Mouse (Mus musculus): ENCODE data around the gene Elmo2. TPM values are rescaled to one million over a fixed set of nuclear protein-coding genes. Genes with fewer than 3 reads are reported as not detected.
A peak's percentile ranks its signal among the peaks of the same experiment; 100 is the strongest.

Elmo2 gene
- total RNA-seq (2022), result 10 to 100 TPM; 13.7 to 16.4 (median 13.8) TPM

GRCm38 (mm10) chr2:165326304-165327190 lies at the start of gene Elmo2:
Gene Elmo2, minus strand, starts transcription at chr2:165326479.
- peak; percentile 99 for DNase-seq (ENCODE audit: low spot score)

GRCm38 (mm10) chr2:165376001-165376400 lies 49.7 kb upstream of the Elmo2 start:
- no peak for DNase-seq (ENCODE audit: low spot score)

- DNase-seq (ENCODE audit: low spot score), result no peak
Measured at GRCm38 (mm10) chr2:165375478-165375877, 49.2 kb upstream of the Elmo2 start.

- DNase-seq (ENCODE audit: low spot score), result no peak
Measured at GRCm38 (mm10) chr2:165371066-165371465, 44.8 kb upstream of the Elmo2 start.

- DNase-seq (ENCODE audit: low spot score), result no peak
Measured at GRCm38 (mm10) chr2:165370348-165370747, 44.1 kb upstream of the Elmo2 start.

GRCm38 (mm10) chr2:165368496-165368895 lies 42.2 kb upstream of the Elmo2 start, which contains the start of gene Zfp663:
Gene Zfp663, minus strand, starts transcription at chr2:165368729.
- no peak for DNase-seq (ENCODE audit: low spot score)

GRCm38 (mm10) chr2:165367868-165368439 lies 41.7 kb upstream of the Elmo2 start:
- DNase-seq (ENCODE audit: low spot score), result no peak

- no peak for DNase-seq (ENCODE audit: low spot score)
Measured at GRCm38 (mm10) chr2:165367047-165367520, 40.8 kb upstream of the Elmo2 start.

- no peak for DNase-seq (ENCODE audit: low spot score)
Measured at GRCm38 (mm10) chr2:165364334-165365091, 38.2 kb upstream of the Elmo2 start.

GRCm38 (mm10) chr2:165363282-165363681 lies 37.0 kb upstream of the Elmo2 start:
- no peak for DNase-seq (ENCODE audit: low spot score)

GRCm38 (mm10) chr2:165360861-165361260 lies 34.6 kb upstream of the Elmo2 start:
- peak; percentile 45 for DNase-seq (ENCODE audit: low spot score)

- DNase-seq (ENCODE audit: low spot score), result no peak
Measured at GRCm38 (mm10) chr2:165351828-165352513, 25.7 kb upstream of the Elmo2 start.

GRCm38 (mm10) chr2:165349466-165349865 lies 23.2 kb upstream of the Elmo2 start:
- DNase-seq (ENCODE audit: low spot score), result no peak

- DNase-seq (ENCODE audit: low spot score), result no peak
Measured at GRCm38 (mm10) chr2:165346180-165346579, 19.9 kb upstream of the Elmo2 start.

- DNase-seq (ENCODE audit: low spot score), result no peak
Measured at GRCm38 (mm10) chr2:165337191-165337590, 10.9 kb upstream of the Elmo2 start.

GRCm38 (mm10) chr2:165332610-165333210 lies 6.4 kb upstream of the Elmo2 start:
- DNase-seq (ENCODE audit: low spot score), result peak; percentile 58

- DNase-seq (ENCODE audit: low spot score), result no peak
Measured at GRCm38 (mm10) chr2:165329703-165330102, 3.4 kb upstream of the Elmo2 start.

GRCm38 (mm10) chr2:165328746-165329145 lies 2.5 kb upstream of the Elmo2 start:
- no peak for DNase-seq (ENCODE audit: low spot score)

- no peak for DNase-seq (ENCODE audit: low spot score)
Measured at GRCm38 (mm10) chr2:165327386-165327785, 1.1 kb upstream of the Elmo2 start.

- no peak for DNase-seq (ENCODE audit: low spot score)
Measured at GRCm38 (mm10) chr2:165325521-165326303, 567 bp downstream of the Elmo2 start.
